Mouse (Mus musculus) forebrain, embryonic 15.5 days (tissue): ENCODE results near the gene Fmnl2. TPM values are rescaled to one million over a fixed set of nuclear protein-coding genes. Genes with fewer than 3 reads are reported as not detected.
A peak's percentile ranks its signal among the peaks of the same experiment; 100 is the strongest.

Source experiments
- ATAC-seq: fragments of 200-750 bp; cut with Nextera tagmentation; replicated peaks from 2 replicates; pipeline ENCODE4 v1.8.0; 2017; ENCODE audit warnings: mild to moderate bottlenecking, moderate TSS enrichment, moderate library complexity
- H3K27ac ChIP-seq: fragments of 300-500 bp; sonication (generic); replicated peaks from 2 replicates; pipeline ENCODE4 v1.5.1; 2015; ENCODE audit warnings: mild to moderate bottlenecking, inconsistent platforms
- H3K27me3 ChIP-seq: fragments of 300-500 bp; sonication (generic); 2 replicates; pipeline ENCODE4 v1.6.1; 2015; ENCODE audit warnings: inconsistent platforms
- H3K36me3 ChIP-seq: fragments of 300-500 bp; sonication (generic); 2 replicates; pipeline ENCODE4 v1.6.1; 2015; ENCODE audit warnings: mild to moderate bottlenecking, inconsistent platforms
- H3K4me1 ChIP-seq: fragments of 300-500 bp; sonication (generic); 2 replicates; pipeline ENCODE4 v1.6.1; 2015; ENCODE audit warnings: inconsistent platforms
- H3K4me2 ChIP-seq: fragments of 300-500 bp; sonication (generic); replicated peaks from 2 replicates; pipeline ENCODE4 v1.6.1; 2015; ENCODE audit warnings: mild to moderate bottlenecking, inconsistent platforms
- H3K4me3 ChIP-seq: fragments of 300-500 bp; sonication (generic); 2 replicates; pipeline ENCODE4 v1.5.1; 2015; ENCODE audit warnings: mild to moderate bottlenecking, inconsistent platforms
- H3K9ac ChIP-seq: fragments of 300-500 bp; sonication (generic); replicated peaks from 2 replicates; pipeline ENCODE4 v1.6.1; 2015; ENCODE audit warnings: mild to moderate bottlenecking, inconsistent platforms
- H3K9me3 ChIP-seq: fragments of 300-500 bp; sonication (generic); 2 replicates; pipeline ENCODE4 v1.6.1; 2016; ENCODE audit warnings: inconsistent platforms
- WGBS: fragments of 180-500 bp; shearing (Covaris S2); methylation state at CpG from one replicate; pipeline ENCODE4 v1.1.7; 2015; ENCODE audit warnings: mixed read lengths; 5-methylcytosine and 5-hydroxymethylcytosine counted together
- polyA plus RNA-seq: library from polyadenylated mRNA; unstranded; fragments of >200 nt; fragmentation: Nextera tagmentation; extraction: Ambion mirVana; gene quantifications from 2 replicates; pipeline ENCODE4 v1.2.1, GENCODE M21; 2015

The Fmnl2 gene
- 18.1 and 18.6 TPM in 2 replicates for polyA plus RNA-seq

- WGBS: under 1% methylated on average over 107 of the region's 114 CpGs
- Histone ChIP-seq H3K4me3 (peak within 1 kb of the TSS; percentile 79), H3K9ac (peak within 1 kb of the TSS; percentile 94), H3K4me1 (peaks cover 44% of the 10 kb centered on the region), H3K4me2 (peak within 1 kb of the TSS; percentile 83), H3K27me3 (no peaks in the 10 kb centered on the region), H3K36me3 (no peaks in the 10 kb centered on the region), H3K27ac (peak within 1 kb of the TSS; percentile 87), H3K9me3 (no peaks in the 10 kb centered on the region)
- peak; percentile 94 for ATAC-seq
Measured at GRCm38 (mm10) chr2:52857611-52858528, at the start of gene Fmnl2. TSS of gene Fmnl2 (plus strand) at chr2:52857860.

DNA sequence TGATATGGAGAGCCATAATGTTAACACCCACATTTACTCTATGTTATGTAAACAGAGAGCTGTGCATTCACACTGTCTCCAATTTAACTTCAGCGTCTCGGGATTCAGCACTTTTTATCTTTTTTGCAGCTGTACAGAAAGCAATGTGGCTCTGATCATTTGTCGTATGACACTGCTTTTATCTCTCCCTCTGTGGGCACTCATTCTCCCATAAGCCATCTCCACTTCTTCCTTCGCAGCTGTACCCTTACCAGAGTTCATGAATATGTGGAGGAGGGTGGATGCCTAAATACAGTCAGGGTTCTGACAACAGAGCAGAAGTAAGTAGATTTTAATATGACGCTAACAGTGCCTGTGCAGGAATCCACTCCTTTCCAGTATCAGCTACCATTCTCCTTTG lies 47.7 kb upstream of the Fmnl2 start:
- no peak overlapping the region for H3K9ac ChIP-seq
- no peaks in the 10 kb centered on the region for H3K4me1 ChIP-seq
- H3K4me2 ChIP-seq: no peak overlapping the region
- no peak overlapping the region for H3K4me3 ChIP-seq
- H3K36me3 ChIP-seq: no peaks in the 10 kb centered on the region
- no peak for ATAC-seq
- no peak overlapping the region for H3K27ac ChIP-seq
- 91% methylated on average over 5 of the region's 5 CpGs for WGBS
- no peaks in the 10 kb centered on the region for H3K27me3 ChIP-seq
- no peaks in the 10 kb centered on the region for H3K9me3 ChIP-seq

DNA sequence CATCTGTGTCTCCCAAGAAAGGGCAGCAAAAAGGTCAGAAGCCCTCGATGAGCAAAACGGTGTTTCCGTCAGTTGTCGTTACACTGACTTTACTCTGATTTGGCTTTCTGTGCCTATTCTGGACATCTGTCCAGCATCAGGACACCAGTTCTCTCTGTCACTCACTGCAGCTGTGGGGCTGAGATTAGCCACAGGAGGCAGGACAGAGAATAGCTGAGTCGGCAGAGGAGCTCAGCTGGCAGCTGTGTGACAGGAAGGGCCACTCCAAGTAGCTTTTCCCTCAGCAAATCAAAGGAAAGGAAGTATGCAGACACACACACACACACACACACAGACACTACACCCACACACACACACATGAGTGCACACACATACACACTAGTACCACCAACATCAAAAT lies 46.0 kb upstream of the Fmnl2 start:
- ATAC-seq: no peak
- 66% methylated on average over 5 of the region's 5 CpGs for WGBS
- H3K27ac ChIP-seq: no peak overlapping the region
- H3K9me3 ChIP-seq: no peaks in the 10 kb centered on the region
- no peaks in the 10 kb centered on the region for H3K4me1 ChIP-seq
- no peak overlapping the region for H3K4me2 ChIP-seq
- H3K4me3 ChIP-seq: no peak overlapping the region
- H3K36me3 ChIP-seq: no peaks in the 10 kb centered on the region
- H3K9ac ChIP-seq: no peak overlapping the region
- no peaks in the 10 kb centered on the region for H3K27me3 ChIP-seq

DNA sequence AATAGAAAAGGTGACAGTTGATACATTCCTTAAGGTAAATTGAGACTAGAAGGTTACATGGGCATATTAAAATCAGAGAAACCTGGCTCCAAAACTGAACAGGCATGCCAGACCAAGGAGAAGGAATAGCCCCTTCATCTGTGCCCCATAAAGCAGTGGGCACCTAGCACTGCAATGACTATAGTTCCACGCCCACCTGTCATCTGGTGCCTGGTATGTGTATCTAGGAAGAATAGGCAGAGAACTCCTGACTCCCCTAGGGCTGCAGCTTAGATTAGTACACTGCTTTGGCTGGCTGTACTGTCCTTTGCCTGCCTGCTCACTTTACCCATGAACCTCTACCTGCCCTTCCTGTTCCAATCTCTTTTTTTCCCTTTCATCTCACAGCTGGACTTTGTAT lies 40.3 kb upstream of the Fmnl2 start:
- no peak overlapping the region for H3K27ac ChIP-seq
- H3K36me3 ChIP-seq: no peaks in the 10 kb centered on the region
- H3K27me3 ChIP-seq: no peaks in the 10 kb centered on the region
- WGBS: 93% methylated on average over 1 of the region's 1 CpGs
- H3K4me1 ChIP-seq: no peaks in the 10 kb centered on the region
- no peak overlapping the region for H3K4me3 ChIP-seq
- H3K9me3 ChIP-seq: no peaks in the 10 kb centered on the region
- no peak for ATAC-seq
- no peak overlapping the region for H3K4me2 ChIP-seq
- no peak overlapping the region for H3K9ac ChIP-seq

- H3K4me2 ChIP-seq: no peak overlapping the region
- H3K27ac ChIP-seq: no peak overlapping the region
- no peaks in the 10 kb centered on the region for H3K36me3 ChIP-seq
- no peaks in the 10 kb centered on the region for H3K27me3 ChIP-seq
- H3K4me1 ChIP-seq: no peaks in the 10 kb centered on the region
- 73% methylated on average over 4 of the region's 4 CpGs for WGBS
- H3K9ac ChIP-seq: no peak overlapping the region
- H3K9me3 ChIP-seq: no peaks in the 10 kb centered on the region
- no peak overlapping the region for H3K4me3 ChIP-seq
- ATAC-seq: no peak
Measured at GRCm38 (mm10) chr2:52818944-52819343, 38.7 kb upstream of the Fmnl2 start.

- H3K9me3 ChIP-seq: no peaks in the 10 kb centered on the region
- no peak overlapping the region for H3K4me2 ChIP-seq
- no peak overlapping the region for H3K9ac ChIP-seq
- no peaks in the 10 kb centered on the region for H3K27me3 ChIP-seq
- H3K4me3 ChIP-seq: no peak overlapping the region
- WGBS: 83% methylated on average over 2 of the region's 2 CpGs
- ATAC-seq: no peak
- H3K27ac ChIP-seq: no peak overlapping the region
- no peaks in the 10 kb centered on the region for H3K4me1 ChIP-seq
- H3K36me3 ChIP-seq: no peaks in the 10 kb centered on the region
Measured at GRCm38 (mm10) chr2:52822214-52822613, 35.4 kb upstream of the Fmnl2 start.

GRCm38 (mm10) chr2:52828077-52828476 lies 29.6 kb upstream of the Fmnl2 start:
- H3K4me2 ChIP-seq: no peak overlapping the region
- ATAC-seq: no peak
- no peaks in the 10 kb centered on the region for H3K9me3 ChIP-seq
- no peaks in the 10 kb centered on the region for H3K36me3 ChIP-seq
- H3K27me3 ChIP-seq: no peaks in the 10 kb centered on the region
- H3K4me3 ChIP-seq: no peak overlapping the region
- H3K4me1 ChIP-seq: no peaks in the 10 kb centered on the region
- H3K9ac ChIP-seq: no peak overlapping the region
- WGBS: 91% methylated on average over 4 of the region's 4 CpGs
- no peak overlapping the region for H3K27ac ChIP-seq

DNA sequence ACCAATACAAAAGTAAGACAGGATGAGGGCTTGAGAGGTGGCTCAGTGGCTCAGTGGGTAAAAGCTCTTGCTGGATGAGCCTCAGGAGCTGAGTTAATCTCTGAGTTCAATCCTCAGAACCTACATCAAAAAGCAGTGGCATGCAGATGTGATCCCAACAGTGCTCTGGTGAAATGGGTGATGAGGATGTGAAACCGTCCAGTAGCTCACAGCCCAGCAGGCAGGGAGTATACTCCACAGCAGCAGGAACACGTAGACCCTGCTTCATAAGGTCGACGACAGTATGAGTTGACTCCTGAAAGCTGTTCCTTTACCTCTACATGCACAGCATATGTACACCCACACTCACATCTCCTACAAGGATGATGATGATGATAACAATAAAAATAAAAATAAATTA lies 27.1 kb upstream of the Fmnl2 start:
- Histone ChIP-seq H3K9me3 (no peaks in the 10 kb centered on the region), H3K27ac (no peak overlapping the region), H3K36me3 (no peaks in the 10 kb centered on the region), H3K4me1 (no peaks in the 10 kb centered on the region), H3K9ac (no peak overlapping the region), H3K27me3 (no peaks in the 10 kb centered on the region), H3K4me2 (no peak overlapping the region), H3K4me3 (no peak overlapping the region)
- ATAC-seq: no peak
- 84% methylated on average over 4 of the region's 4 CpGs for WGBS

DNA sequence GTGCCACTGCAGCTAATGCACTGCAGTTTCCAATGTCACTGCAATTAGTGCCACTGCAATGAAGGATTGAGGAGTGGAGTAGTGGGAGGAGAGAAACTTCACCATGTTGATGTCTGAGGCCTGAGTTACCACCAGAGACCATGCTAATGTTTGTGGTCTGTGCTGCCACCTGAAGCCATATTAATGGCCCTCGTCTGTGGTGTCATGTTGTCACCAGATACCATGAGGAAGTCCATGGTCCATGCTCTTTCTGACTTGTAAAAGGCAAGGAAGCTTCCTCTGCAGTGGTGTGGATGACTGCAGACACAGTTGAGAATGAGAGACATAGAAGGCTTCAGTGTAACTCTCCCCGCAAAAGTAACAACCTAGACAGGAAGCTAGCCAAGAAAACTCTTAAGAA lies 26.1 kb upstream of the Fmnl2 start:
- H3K27ac ChIP-seq: no peak overlapping the region
- H3K4me1 ChIP-seq: no peaks in the 10 kb centered on the region
- no peak for ATAC-seq
- H3K4me2 ChIP-seq: no peak overlapping the region
- no peaks in the 10 kb centered on the region for H3K27me3 ChIP-seq
- no peak overlapping the region for H3K4me3 ChIP-seq
- H3K9ac ChIP-seq: no peak overlapping the region
- 88% methylated on average over 2 of the region's 2 CpGs for WGBS
- H3K9me3 ChIP-seq: no peaks in the 10 kb centered on the region
- no peaks in the 10 kb centered on the region for H3K36me3 ChIP-seq

GRCm38 (mm10) chr2:52835726-52836125 lies 21.9 kb upstream of the Fmnl2 start:
- no peak overlapping the region for H3K27ac ChIP-seq
- H3K4me3 ChIP-seq: no peak overlapping the region
- no peak overlapping the region for H3K9ac ChIP-seq
- H3K4me1 ChIP-seq: peaks cover 15% of the 10 kb centered on the region
- no peak overlapping the region for H3K4me2 ChIP-seq
- H3K36me3 ChIP-seq: no peaks in the 10 kb centered on the region
- H3K27me3 ChIP-seq: no peaks in the 10 kb centered on the region
- 73% methylated on average over 3 of the region's 3 CpGs for WGBS
- H3K9me3 ChIP-seq: no peaks in the 10 kb centered on the region
- no peak for ATAC-seq

GRCm38 (mm10) chr2:52839074-52839473 lies 18.6 kb upstream of the Fmnl2 start:
- Histone ChIP-seq H3K36me3 (no peaks in the 10 kb centered on the region), H3K27ac (no peak overlapping the region), H3K9ac (no peak overlapping the region), H3K4me1 (peaks cover 21% of the 10 kb centered on the region), H3K4me2 (no peak overlapping the region), H3K9me3 (no peaks in the 10 kb centered on the region), H3K4me3 (no peak overlapping the region), H3K27me3 (no peaks in the 10 kb centered on the region)
- no peak for ATAC-seq
- WGBS: 37% methylated on average over 4 of the region's 4 CpGs

DNA sequence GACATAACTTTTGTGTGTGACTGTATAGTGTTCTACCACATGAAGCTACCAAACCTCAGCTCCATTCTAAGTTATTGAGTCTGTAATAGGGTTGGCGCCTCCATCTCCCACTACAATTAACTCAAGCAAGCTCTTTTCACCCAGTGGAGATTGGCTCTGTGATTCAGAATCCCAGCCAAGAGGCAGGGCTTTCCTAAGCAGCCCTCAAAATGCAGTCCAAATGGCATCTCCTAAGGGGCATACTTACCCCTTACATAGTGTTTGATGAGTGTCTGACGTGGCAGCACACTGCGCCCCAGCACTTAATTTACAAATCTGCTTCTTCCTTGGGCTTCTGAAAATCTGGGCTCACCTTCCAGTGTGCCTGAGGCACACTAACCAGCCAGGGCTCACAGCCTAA lies 17.8 kb upstream of the Fmnl2 start:
- peak; percentile 86 for ATAC-seq
- WGBS: 47% methylated on average over 3 of the region's 3 CpGs
- Histone ChIP-seq H3K9ac (no peak overlapping the region), H3K27me3 (no peaks in the 10 kb centered on the region), H3K36me3 (no peaks in the 10 kb centered on the region), H3K4me2 (no peak overlapping the region), H3K27ac (peak overlapping the region; percentile 44), H3K4me3 (no peak overlapping the region), H3K4me1 (peaks cover 21% of the 10 kb centered on the region), H3K9me3 (no peaks in the 10 kb centered on the region)

GRCm38 (mm10) chr2:52843861-52844260 lies 13.8 kb upstream of the Fmnl2 start:
- ATAC-seq: no peak
- H3K27ac ChIP-seq: no peak overlapping the region
- 87% methylated on average over 2 of the region's 2 CpGs for WGBS
- H3K4me2 ChIP-seq: no peak overlapping the region
- H3K4me3 ChIP-seq: no peak overlapping the region
- no peaks in the 10 kb centered on the region for H3K9me3 ChIP-seq
- H3K9ac ChIP-seq: no peak overlapping the region
- H3K36me3 ChIP-seq: no peaks in the 10 kb centered on the region
- H3K27me3 ChIP-seq: no peaks in the 10 kb centered on the region
- peaks cover 21% of the 10 kb centered on the region for H3K4me1 ChIP-seq
